Mouse (Mus musculus) CH12.LX (cell line): ENCODE measurements at regions not wholly inside any gene's neighbourhood (a gene's known extent, or its start where the extent isn't known, plus 50 kb on each side); places are given as distances from the start of the nearest gene placed in this dataset.

Experiments
- CHD1 ChIP-seq: IDR thresholded peaks from 2 replicates; pipeline ENCODE4 v1.6.1; 2012; ENCODE audit warnings: low read depth, low read length, improper control_type of control experiment, inconsistent platforms
- CHD2 ChIP-seq: IDR thresholded peaks from 2 replicates; pipeline ENCODE4 v1.6.1; 2011; ENCODE audit warnings: low read length, improper control_type of control experiment
- CTCF ChIP-seq, 2 experiments: IDR thresholded peaks in 1 of 2; conservative IDR thresholded peaks in 1 of 2; 2 replicates each; pipeline ENCODE4 v1.5.1; 2011 to 2012; ENCODE audit warnings: low read depth in 2 of 2, low read length in 2 of 2, improper control_type of control experiment in 1 of 2, inconsistent platforms in 1 of 2, mild to moderate bottlenecking in 1 of 2, moderate library complexity in 1 of 2
- MAX ChIP-seq: IDR thresholded peaks from 2 replicates; pipeline ENCODE4 v1.6.1; 2011; ENCODE audit warnings: low read length, improper control_type of control experiment
- NRF1 ChIP-seq: IDR thresholded peaks from 2 replicates; pipeline ENCODE4 v1.6.1; 2014; ENCODE audit warnings: low read depth, mild to moderate bottlenecking, inconsistent platforms, low read length, improper control_type of control experiment, moderate library complexity
- POLR2A ChIP-seq: IDR thresholded peaks from 2 replicates; pipeline ENCODE4 v1.6.1; 2011; ENCODE audit warnings: low read depth, mild to moderate bottlenecking, improper control_type of control experiment, low read length
- TBP ChIP-seq: conservative IDR thresholded peaks from 2 replicates; pipeline ENCODE4 v1.6.1; 2011; ENCODE audit warnings: low read depth, low read length, improper control_type of control experiment
- ZC3H11A ChIP-seq: IDR thresholded peaks from 2 replicates; pipeline ENCODE4 v1.6.1; 2012; ENCODE audit warnings: low read depth, mild to moderate bottlenecking, inconsistent platforms, low read length, improper control_type of control experiment

GRCm38 (mm10) chr6:100127221-100128143 lies 159.8 kb downstream of the Rybp start:
- TF ChIP-seq NRF1 (no peak), TBP (no peak), POLR2A (no peak), CTCF (conservative IDR thresholded peaks at IDR 0.05 in 1 of 2, IDR thresholded peaks at IDR 0.05 in 1 of 2; ENCODE audit: low read depth in 2 of 2, low read length in 2 of 2) (no peak), CHD2 (no peak), CHD1 (no peak), MAX (no peak), ZC3H11A (no peak)
